Mouse (Mus musculus) forebrain, postnatal 0 days (tissue): ENCODE results near the gene Kctd21. TPM values are rescaled to one million over a fixed set of nuclear protein-coding genes. Genes with fewer than 3 reads are reported as not detected.

Source experiments
- ATAC-seq: fragments of 200-750 bp; cut with Nextera tagmentation; 2 replicates; pipeline ENCODE4 v1.8.0; 2017; ENCODE audit warnings: mild to moderate bottlenecking, moderate library complexity
- DNase-seq: peaks from one replicate; pipeline ENCODE4 v3.0.0-alpha.2; 2015
- H3K27ac ChIP-seq: fragments of 300-500 bp; sonication (generic); 2 replicates; pipeline ENCODE4 v1.5.1; 2014; ENCODE audit warnings: low read depth, mild to moderate bottlenecking, antibody characterized with exemption, low read length, moderate library complexity, mixed read lengths
- H3K27me3 ChIP-seq: fragments of 300-500 bp; sonication (generic); 2 replicates; pipeline ENCODE4 v1.6.1; 2014; ENCODE audit warnings: mild to moderate bottlenecking, low read length, mixed read lengths; ENCODE audit not compliant: insufficient read depth
- H3K36me3 ChIP-seq: fragments of 300-500 bp; sonication (generic); 2 replicates; pipeline ENCODE4 v1.6.1; 2014; ENCODE audit warnings: mild to moderate bottlenecking, moderate library complexity; ENCODE audit not compliant: insufficient read depth
- H3K4me1 ChIP-seq: fragments of 300-500 bp; sonication (generic); 2 replicates; pipeline ENCODE4 v1.6.1; 2014; ENCODE audit warnings: antibody characterized with exemption; ENCODE audit not compliant: insufficient read depth
- H3K4me2 ChIP-seq: fragments of 300-500 bp; sonication (generic); 2 replicates; pipeline ENCODE4 v1.6.1; 2014; ENCODE audit warnings: low read depth, mild to moderate bottlenecking, moderate library complexity
- H3K4me3 ChIP-seq: fragments of 300-500 bp; sonication (generic); 2 replicates; pipeline ENCODE4 v1.5.1; 2014; ENCODE audit warnings: low read depth, low read length, mixed read lengths
- H3K9ac ChIP-seq: fragments of 300-500 bp; sonication (generic); 2 replicates; pipeline ENCODE4 v1.6.1; 2014; ENCODE audit warnings: mild to moderate bottlenecking
- H3K9me3 ChIP-seq: fragments of 300-500 bp; sonication (generic); 2 replicates; pipeline ENCODE4 v1.6.1; 2016; ENCODE audit warnings: low read length
- CTCF ChIP-seq: sonication (generic); IDR thresholded peaks from 2 replicates; pipeline ENCODE4 v1.5.1; 2016; ENCODE audit warnings: antibody characterized with exemption, control low read depth, low read depth
- WGBS: fragments of 180-500 bp; shearing (Covaris S2); extraction: QIAGEN DNeasy Blood & Tissue Kit; methylation state at CpG from one replicate; pipeline ENCODE4 v1.1.7; 2014; 5-methylcytosine and 5-hydroxymethylcytosine counted together
- polyA plus RNA-seq: library from polyadenylated mRNA; unstranded; fragments of >200 nt; fragmentation: Nextera tagmentation; extraction: Ambion mirVana; gene quantifications from 2 replicates; pipeline ENCODE4 v1.2.1, GENCODE M21; 2015
- total RNA-seq: library from RNA; depleted of rRNA; stranded (reverse); fragments of >200 nt; gene quantifications from 2 replicates; pipeline ENCODE4 v1.2.3, GENCODE M21; 2014

Gene Kctd21
- total and polyA plus RNA-seq, 2 experiments from 2014 or later = 3.1 to 4.9 TPM

- no peak for TF ChIP-seq CTCF
- Histone ChIP-seq H3K36me3 (peaks cover 51% of the 10 kb centered on the region), H3K4me3 (no peak overlapping the region), H3K4me2 (no peak overlapping the region), H3K27me3 (no peaks in the 10 kb centered on the region), H3K9me3 (no peaks in the 10 kb centered on the region), H3K4me1 (no peaks in the 10 kb centered on the region), H3K27ac (no peak overlapping the region), H3K9ac (no peak overlapping the region)
- DNase-seq = no peak
- WGBS = 57% methylated on average over 10 of the region's 10 CpGs
- ATAC-seq = no peak; the same call in 1 of the 2 replicates
Observed at GRCm38 (mm10) chr7:97383496-97384132, 51.5 kb downstream of the Kctd21 start.

- no peaks in the 10 kb centered on the region for H3K27me3 ChIP-seq
- H3K4me1 ChIP-seq = no peaks in the 10 kb centered on the region
- ATAC-seq = no peak
- no peak overlapping the region for H3K4me2 ChIP-seq
- peak overlapping the region; percentile 66 for H3K27ac ChIP-seq
- no peaks in the 10 kb centered on the region for H3K9me3 ChIP-seq
- no peak for TF ChIP-seq CTCF
- no peak overlapping the region for H3K9ac ChIP-seq
- H3K4me3 ChIP-seq = no peak overlapping the region
- 75% methylated on average over 7 of the region's 7 CpGs for WGBS
- peaks cover 38% of the 10 kb centered on the region for H3K36me3 ChIP-seq
- no peak for DNase-seq
Observed at GRCm38 (mm10) chr7:97386106-97386805, 54.1 kb downstream of the Kctd21 start.

GRCm38 (mm10) chr7:97386806-97387370 is 54.8 kb downstream of the Kctd21 start:
- Histone ChIP-seq H3K4me1 (no peaks in the 10 kb centered on the region), H3K9me3 (no peaks in the 10 kb centered on the region), H3K36me3 (peaks cover 42% of the 10 kb centered on the region), H3K27ac (peak overlapping the region; percentile 66), H3K4me3 (no peak overlapping the region), H3K9ac (no peak overlapping the region), H3K27me3 (no peaks in the 10 kb centered on the region), H3K4me2 (no peak overlapping the region)
- TF ChIP-seq CTCF = peak; percentile 43
- DNase-seq = peak; percentile 94
- ATAC-seq = peak; percentile 95
- WGBS = 38% methylated on average over 5 of the region's 5 CpGs

- Histone ChIP-seq H3K27ac (peak overlapping the region; percentile 66), H3K9ac (no peak overlapping the region), H3K9me3 (no peaks in the 10 kb centered on the region), H3K4me3 (no peak overlapping the region), H3K4me1 (no peaks in the 10 kb centered on the region), H3K27me3 (no peaks in the 10 kb centered on the region), H3K36me3 (peaks cover 39% of the 10 kb centered on the region), H3K4me2 (no peak overlapping the region)
- ATAC-seq (no peak), DNase-seq (no peak)
- WGBS = 71% methylated on average over 8 of the region's 8 CpGs
- TF ChIP-seq CTCF = no peak
Observed at GRCm38 (mm10) chr7:97387561-97388147, 55.5 kb downstream of the Kctd21 start.

GRCm38 (mm10) chr7:97388541-97388940 is 56.4 kb downstream of the Kctd21 start:
- no peak overlapping the region for H3K9ac ChIP-seq
- no peak for DNase-seq
- H3K36me3 ChIP-seq = peaks cover 30% of the 10 kb centered on the region
- no peak overlapping the region for H3K27ac ChIP-seq
- ATAC-seq = no peak
- H3K4me1 ChIP-seq = no peaks in the 10 kb centered on the region
- H3K27me3 ChIP-seq = no peaks in the 10 kb centered on the region
- 96% methylated on average over 4 of the region's 4 CpGs for whole genome bisulfite sequencing
- H3K9me3 ChIP-seq = no peaks in the 10 kb centered on the region
- no peak overlapping the region for H3K4me2 ChIP-seq
- no peak for TF ChIP-seq CTCF
- H3K4me3 ChIP-seq = no peak overlapping the region

GRCm38 (mm10) chr7:97391293-97392078 is 59.4 kb downstream of the Kctd21 start:
- DNase-seq = peak; percentile 46
- Histone ChIP-seq H3K27ac (0 out of 2 replicates have a peak overlapping the region, but pooled peaks have one; percentile 21), H3K4me2 (no peak overlapping the region), H3K4me1 (no peaks in the 10 kb centered on the region), H3K36me3 (peaks cover 17% of the 10 kb centered on the region), H3K27me3 (no peaks in the 10 kb centered on the region), H3K4me3 (no peak overlapping the region), H3K9ac (no peak overlapping the region), H3K9me3 (no peaks in the 10 kb centered on the region)
- WGBS = 26% methylated on average over 13 of the region's 13 CpGs
- ATAC-seq = peak; percentile 59
- no peak for TF ChIP-seq CTCF
